Mouse (Mus musculus): ENCODE results near the gene Olfr1186. TPM values are rescaled to one million over a fixed set of nuclear protein-coding genes. Genes with fewer than 3 reads are reported as not detected.
"Not testable (repeated sequence)": the region's sequence is repeated elsewhere in the genome, so short reads cannot be mapped to it uniquely, and the experiment has no call there.

Gene Olfr1186
- not detected for total RNA-seq (2021)

- intact Hi-C loops (cut with DNase I), result no loop called here
- DNase-seq (ENCODE audit: low spot score in 2 of 2), result no peak
Observed at GRCm38 (mm10) chr2:88518251-88518650, at the start of gene Olfr1186. Olfr1186 (plus strand) TSS chr2:88518551.

- intact Hi-C loops (cut with DNase I), result no loop called here
- DNase-seq (ENCODE audit: low spot score in 2 of 2), result no peak
Observed at GRCm38 (mm10) chr2:88483298-88483697, 35.1 kb upstream of the Olfr1186 start, which contains the start of gene Olfr1184. Olfr1184 (plus strand) TSS chr2:88483598.

DNA sequence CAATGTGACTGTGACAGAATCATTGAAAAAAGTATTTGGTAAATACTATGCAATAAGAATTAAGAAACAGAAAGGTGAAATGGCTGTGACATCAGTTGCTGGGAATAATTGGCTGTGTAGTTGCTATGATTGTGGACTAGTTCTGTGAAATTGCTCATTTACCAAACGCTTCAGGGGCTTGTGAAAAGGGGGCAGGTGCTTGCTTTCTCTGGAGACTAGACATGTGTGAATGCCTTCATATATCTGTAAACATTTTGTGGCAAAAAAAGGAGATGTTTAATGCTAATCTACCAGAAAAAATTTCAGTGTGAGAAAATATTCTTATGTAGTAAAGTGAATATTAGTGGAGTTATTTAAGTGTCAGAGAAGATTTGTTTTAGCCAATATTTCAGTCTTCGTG, 25.3 kb upstream of the Olfr1186 start, which contains the start of gene Olfr1185-ps1:
Gene Olfr1185-ps1 (plus strand): TSS at position 301 of the 400 bp plus-strand sequence.
- intact Hi-C loops (cut with DNase I), result no loop called here
- DNase-seq (ENCODE audit: low spot score in 2 of 2), result no peak

GRCm38 (mm10) chr2:88525720-88526119, 7.4 kb downstream of the Olfr1186 start:
- intact Hi-C loops (cut with DNase I), result no loop called here

DNA sequence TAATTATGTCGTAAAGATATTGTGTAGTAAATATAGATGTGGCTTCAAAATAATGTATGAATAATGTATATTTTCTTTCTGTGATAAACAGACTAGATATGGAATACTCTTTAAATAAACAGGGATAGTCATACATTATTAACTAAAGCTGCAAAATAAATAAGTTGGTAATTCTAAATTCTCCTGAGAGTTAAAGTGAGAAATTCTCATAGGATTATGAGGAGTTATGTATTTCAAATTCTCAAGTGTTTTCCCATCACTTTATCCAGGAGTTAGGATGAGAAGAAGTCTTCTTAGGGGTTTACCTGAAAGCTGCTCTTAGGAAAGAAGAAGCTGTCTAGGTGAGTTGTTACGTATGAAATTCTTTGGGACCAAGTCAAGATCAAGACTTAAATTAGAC, 38.3 kb downstream of the Olfr1186 start, which contains the start of gene Olfr1188:
Gene Olfr1188 (plus strand): TSS at position 301 of the 400 bp plus-strand sequence.
- intact Hi-C loops (cut with DNase I), result no loop called here
- no peak for DNase-seq (ENCODE audit: low spot score in 2 of 2)

More at GRCm38 (mm10) chr2:88525720-88526119, 7.4 kb downstream of the Olfr1186 start:
- DNase-seq (ENCODE audit: low spot score in 2 of 2), result no peak

DNA sequence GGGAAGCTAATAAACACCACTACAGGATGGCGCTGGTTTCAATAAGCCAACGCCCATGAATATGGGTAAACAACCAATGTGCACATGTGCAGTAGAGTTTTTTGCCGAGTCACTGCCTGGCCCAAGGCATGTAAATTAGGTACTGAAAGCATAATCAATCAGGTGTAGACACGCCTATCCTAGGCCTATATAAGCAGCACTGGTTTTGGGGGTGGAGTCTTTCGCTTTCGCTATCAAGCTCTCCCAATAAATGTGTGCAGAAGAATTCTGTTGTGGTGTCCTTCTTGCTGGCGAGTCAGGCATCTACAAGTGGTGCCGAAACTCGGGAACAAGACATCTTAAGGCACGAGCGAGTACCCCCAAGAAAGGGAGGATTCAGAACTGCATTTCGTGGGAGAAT, 54.3 kb downstream of the Olfr1186 start:
- intact Hi-C loops (cut with DNase I); DNase-seq (ENCODE audit: low spot score in 2 of 2): not testable (repeated sequence)

Other genes starting within 250 kb of the Olfr1186 start
- not detected for gene Olfr1173, start 238.7 kb upstream of the Olfr1186 start, total RNA-seq (2021)
- gene Olfr1174-ps, start 203.4 kb upstream of the Olfr1186 start, total RNA-seq (2021), result not detected
- gene Olfr1175-ps, start 191.3 kb upstream of the Olfr1186 start, total RNA-seq (2021), result not detected
- not detected for gene Olfr1176, start 181.8 kb upstream of the Olfr1186 start, total RNA-seq (2021)
- gene Olfr1177-ps, start 172.1 kb upstream of the Olfr1186 start, total RNA-seq (2021), result not detected
- not detected for gene Olfr1178, start 131.5 kb upstream of the Olfr1186 start, total RNA-seq (2021)
- gene Olfr1179, start 112.1 kb upstream of the Olfr1186 start, total RNA-seq (2021), result not detected
- gene Olfr1180, start 99.4 kb upstream of the Olfr1186 start, total RNA-seq (2021), result not detected
- gene Olfr1181, start 92.4 kb upstream of the Olfr1186 start, total RNA-seq (2021), result not detected
- gene Gm13757, start 69.4 kb upstream of the Olfr1186 start, total RNA-seq (2021), result not detected
- not detected for gene Olfr1183, start 63.7 kb upstream of the Olfr1186 start, total RNA-seq (2021)
- gene Olfr1184, start 35.0 kb upstream of the Olfr1186 start, total RNA-seq (2021), result not detected
- not detected for gene Olfr1185-ps1, start 25.2 kb upstream of the Olfr1186 start, total RNA-seq (2021)
- not detected for gene Olfr1188, start 38.4 kb downstream of the Olfr1186 start, total RNA-seq (2021)
- gene Olfr1189, start 67.9 kb downstream of the Olfr1186 start, total RNA-seq (2021), result not detected
- under 1 TPM in 1 of 2 experiments, not detected in 1; 0.05 TPM for gene Olfr1191-ps1, start 122.0 kb downstream of the Olfr1186 start, total RNA-seq (2021)
- gene Olfr1192-ps1, start 130.0 kb downstream of the Olfr1186 start, total RNA-seq (2021), result not detected
- gene Olfr1193, start 157.1 kb downstream of the Olfr1186 start, total RNA-seq (2021), result not detected
- gene Olfr1195, start 170.6 kb downstream of the Olfr1186 start, total RNA-seq (2021), result not detected
- not detected for gene Olfr1196, start 186.0 kb downstream of the Olfr1186 start, total RNA-seq (2021)
- gene Olfr1197, start 213.8 kb downstream of the Olfr1186 start, total RNA-seq (2021), result not detected
- gene Olfr1198, start 232.8 kb downstream of the Olfr1186 start, total RNA-seq (2021), result not detected
- gene Olfr1199, start 241.9 kb downstream of the Olfr1186 start, total RNA-seq (2021), result not detected